Mouse (Mus musculus) liver, embryonic 14.5 days (tissue): ENCODE results near the gene Agap1. TPM values are rescaled to one million over a fixed set of nuclear protein-coding genes. Genes with fewer than 3 reads are reported as not detected.

ENCODE experiments used
- ATAC-seq: fragments of 200-750 bp; cut with Nextera tagmentation; 2 replicates; pipeline ENCODE4 v1.8.0; 2017; ENCODE audit warnings: moderate number of reproducible peaks, mild to moderate bottlenecking, moderate library complexity; ENCODE audit not compliant: insufficient read depth
- DNase-seq, 3 experiments: peaks; one replicate each; pipeline ENCODE4 v3.0.0-alpha.2; 2012 to 2013; ENCODE audit warnings: low read depth in 3 of 3, low spot score in 3 of 3
- H3K27ac ChIP-seq: fragments of 300-500 bp; sonication (generic); 2 replicates; pipeline ENCODE4 v1.5.1; 2014; ENCODE audit warnings: moderate library complexity, mild to moderate bottlenecking, control low read depth, inconsistent platforms
- H3K27me3 ChIP-seq: fragments of 300-500 bp; sonication (generic); 2 replicates; pipeline ENCODE4 v1.6.1; 2014; ENCODE audit warnings: mild to moderate bottlenecking, low read length, moderate library complexity; ENCODE audit not compliant: control insufficient read depth, insufficient read depth
- H3K36me3 ChIP-seq: fragments of 300-500 bp; sonication (generic); replicated peaks from 2 replicates; pipeline ENCODE4 v1.6.1; 2014; ENCODE audit warnings: low read depth; ENCODE audit not compliant: control insufficient read depth, insufficient read depth
- H3K4me1 ChIP-seq, 2 experiments: fragments of 200-500 bp in 1 of 2; fragments of 300-500 bp in 1 of 2; sonication (generic) in 1 of 2; replicated peaks; 2 replicates each; pipeline ENCODE4 v1.6.1; 2012 to 2014; ENCODE audit warnings: antibody characterized with exemption in 1 of 2, inconsistent platforms in 1 of 2, low read length in 1 of 2; ENCODE audit not compliant: control insufficient read depth in 2 of 2, insufficient read depth in 2 of 2
- H3K4me2 ChIP-seq: fragments of 300-500 bp; sonication (generic); 2 replicates; pipeline ENCODE4 v1.6.1; 2014; ENCODE audit warnings: low read depth, mild to moderate bottlenecking, control low read depth, moderate library complexity
- H3K4me3 ChIP-seq, 2 experiments: fragments of 200-500 bp in 1 of 2; fragments of 300-500 bp in 1 of 2; sonication (generic) in 1 of 2; 2 replicates each; pipeline ENCODE4 v1.5.1; 2012 to 2014; ENCODE audit warnings: low read depth in 2 of 2, low read length in 2 of 2, mild to moderate bottlenecking in 2 of 2, control low read depth in 1 of 2, inconsistent platforms in 1 of 2, moderate library complexity in 1 of 2; ENCODE audit not compliant: insufficient read depth in 1 of 2
- H3K9ac ChIP-seq: fragments of 300-500 bp; sonication (generic); replicated peaks from 2 replicates; pipeline ENCODE4 v1.6.1; 2014; ENCODE audit warnings: mild to moderate bottlenecking, control low read depth, moderate library complexity
- H3K9me3 ChIP-seq: fragments of 300-500 bp; sonication (generic); 2 replicates; pipeline ENCODE4 v1.6.1; 2016; ENCODE audit warnings: low read length, mixed read lengths; ENCODE audit not compliant: control insufficient read depth
- CTCF ChIP-seq: IDR thresholded peaks from 2 replicates; pipeline ENCODE4 v1.5.1; 2016; ENCODE audit warnings: antibody characterized with exemption, low read depth, control low read depth
- EP300 ChIP-seq: IDR thresholded peaks from 2 replicates; pipeline ENCODE4 v1.6.1; 2016; ENCODE audit warnings: antibody characterized with exemption, low read depth
- WGBS: fragments of 180-500 bp; shearing (Covaris S2); extraction: QIAGEN DNeasy Blood & Tissue Kit; methylation state at CpG from one replicate; pipeline ENCODE4 v1.1.7; 2014; ENCODE audit not compliant: insufficient replicate concordance; 5-methylcytosine and 5-hydroxymethylcytosine counted together
- polyA plus RNA-seq, 2 experiments: library from polyadenylated mRNA; depleted of rRNA in 1 of 2; stranded (reverse) in 1 of 2; unstranded in 1 of 2; fragments of >200 nt; fragmentation: Nextera tagmentation in 1 of 2; extraction: Ambion mirVana in 1 of 2; gene quantifications; 2 replicates each; pipeline versions ENCODE4 v1.2.1 to v1.2.3; 2012 to 2014

Gene Agap1
- polyA plus RNA-seq, 2 experiments, result 1.1 TPM

- WGBS, result 19% methylated on average over 5 of the region's 5 CpGs
- H3K36me3 ChIP-seq, result no peaks in the 10 kb centered on the region
- no peak overlapping the region for H3K4me2 ChIP-seq
- no peak overlapping the region for H3K27ac ChIP-seq
- no peaks in the 10 kb centered on the region for H3K4me1 ChIP-seq
- ATAC-seq, result no peak
- H3K27me3 ChIP-seq, result no peaks in the 10 kb centered on the region
- no peak for DNase-seq
- TF ChIP-seq EP300, result no peak
- no peak for TF ChIP-seq CTCF
- H3K9me3 ChIP-seq, result no peaks in the 10 kb centered on the region
- H3K4me3 ChIP-seq, result no peak overlapping the region
- no peak overlapping the region for H3K9ac ChIP-seq
Measured at GRCm38 (mm10) chr1:89416929-89417328, 37.7 kb upstream of the Agap1 start.

- no peak overlapping the region for H3K4me3 ChIP-seq
- TF ChIP-seq EP300, result no peak
- no peak for TF ChIP-seq CTCF
- H3K27me3 ChIP-seq, result no peaks in the 10 kb centered on the region
- no peak overlapping the region for H3K4me2 ChIP-seq
- DNase-seq (no peak), ATAC-seq (no peak)
- 64% methylated on average over 11 of the region's 11 CpGs for WGBS
- no peaks in the 10 kb centered on the region for H3K4me1 ChIP-seq
- H3K9ac ChIP-seq, result no peak overlapping the region
- H3K27ac ChIP-seq, result no peak overlapping the region
- H3K36me3 ChIP-seq, result no peaks in the 10 kb centered on the region
- H3K9me3 ChIP-seq, result no peaks in the 10 kb centered on the region
Measured at GRCm38 (mm10) chr1:89420642-89421041, 34.0 kb upstream of the Agap1 start.

- Histone ChIP-seq H3K4me3 (no peak overlapping the region), H3K9ac (no peak overlapping the region), H3K9me3 (no peaks in the 10 kb centered on the region), H3K27me3 (no peaks in the 10 kb centered on the region), H3K36me3 (no peaks in the 10 kb centered on the region), H3K4me1 (no peaks in the 10 kb centered on the region), H3K27ac (no peak overlapping the region), H3K4me2 (no peak overlapping the region)
- ATAC-seq (no peak), DNase-seq (no peak)
- no peak for TF ChIP-seq EP300
- no peak for TF ChIP-seq CTCF
- WGBS, result 58% methylated on average over 4 of the region's 4 CpGs
Measured at GRCm38 (mm10) chr1:89421401-89421800, 33.2 kb upstream of the Agap1 start.

GRCm38 (mm10) chr1:89424563-89424962 is 30.0 kb upstream of the Agap1 start:
- WGBS, result 60% methylated on average over 6 of the region's 6 CpGs
- Histone ChIP-seq H3K4me2 (no peak overlapping the region), H3K36me3 (no peaks in the 10 kb centered on the region), H3K4me3 (no peak overlapping the region), H3K9ac (no peak overlapping the region), H3K4me1 (no peaks in the 10 kb centered on the region; a peak in 1 of 4 replicates), H3K9me3 (no peaks in the 10 kb centered on the region), H3K27me3 (no peaks in the 10 kb centered on the region), H3K27ac (no peak overlapping the region)
- no peak for ATAC-seq
- TF ChIP-seq CTCF (no peak), EP300 (no peak)
- no peak for DNase-seq

- H3K4me3 ChIP-seq, result no peak overlapping the region
- H3K4me1 ChIP-seq, result no peaks in the 10 kb centered on the region; a peak in 1 of 4 replicates
- WGBS, result 54% methylated on average over 8 of the region's 8 CpGs
- TF ChIP-seq EP300, result no peak
- TF ChIP-seq CTCF, result no peak
- ATAC-seq (no peak), DNase-seq (no peak)
- no peaks in the 10 kb centered on the region for H3K9me3 ChIP-seq
- no peak overlapping the region for H3K9ac ChIP-seq
- H3K27ac ChIP-seq, result no peak overlapping the region
- H3K4me2 ChIP-seq, result no peak overlapping the region
- H3K27me3 ChIP-seq, result no peaks in the 10 kb centered on the region
- no peaks in the 10 kb centered on the region for H3K36me3 ChIP-seq
Measured at GRCm38 (mm10) chr1:89426137-89426536, 28.5 kb upstream of the Agap1 start.
